Mouse (Mus musculus) heart, postnatal 4 days (tissue): ENCODE data around the gene Fam92b. TPM values are rescaled to one million over a fixed set of nuclear protein-coding genes. Genes with fewer than 3 reads are reported as not detected.
A peak's percentile ranks its signal among the peaks of the same experiment; 100 is the strongest.

Source experiments
- DNase-seq: peaks from one replicate; pipeline ENCODE4 v3.0.0; 2021
- total RNA-seq, 2 experiments: library from RNA; stranded (reverse); gene quantifications; 2 replicates each; pipeline ENCODE4 v1.2.3; 2021

The Fam92b gene
- total RNA-seq, result not detected

DNA sequence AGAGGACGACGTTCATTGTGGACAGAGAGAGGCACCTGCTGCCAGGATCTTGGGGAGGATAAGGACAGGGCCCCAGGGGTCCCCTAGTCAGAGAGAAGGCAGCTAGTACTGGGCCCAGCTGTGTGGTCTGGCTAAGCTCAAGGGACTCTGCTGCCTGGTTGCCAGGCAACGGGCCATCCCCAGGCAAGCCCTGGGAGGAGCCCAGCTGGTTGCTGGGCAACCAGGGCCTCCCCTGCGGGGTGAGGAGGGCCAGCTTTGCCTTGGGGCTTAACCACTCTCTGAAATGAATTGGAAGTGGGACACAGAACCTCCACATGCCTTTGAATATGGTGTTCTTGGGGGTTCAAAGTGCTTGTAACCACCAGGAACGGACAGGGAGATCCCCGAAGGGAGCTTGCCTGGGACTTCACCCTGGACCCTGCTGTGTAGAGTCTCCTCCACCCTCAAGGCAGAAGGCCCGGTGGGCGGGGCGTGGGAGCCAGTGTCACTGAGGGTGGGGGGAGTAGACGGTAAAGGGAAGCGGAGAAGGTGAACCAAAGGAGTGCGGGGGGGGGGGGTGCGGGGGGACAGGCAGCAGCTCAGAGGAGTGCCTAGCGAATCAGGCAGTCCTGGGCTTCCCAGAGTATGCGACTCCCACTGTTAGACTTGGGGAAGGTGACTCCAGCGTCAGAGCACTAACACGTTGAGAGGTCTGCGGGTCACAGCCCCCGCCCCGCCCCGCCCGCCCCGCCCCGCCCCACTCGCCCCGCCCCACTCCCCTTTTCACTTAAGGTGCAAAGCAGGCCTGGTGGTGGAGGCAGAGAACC, at the start of gene Fam92b:
Fam92b (minus strand) TSS at position 149 of the 806 bp plus-strand sequence.
- peak; percentile 76 for DNase-seq

DNA sequence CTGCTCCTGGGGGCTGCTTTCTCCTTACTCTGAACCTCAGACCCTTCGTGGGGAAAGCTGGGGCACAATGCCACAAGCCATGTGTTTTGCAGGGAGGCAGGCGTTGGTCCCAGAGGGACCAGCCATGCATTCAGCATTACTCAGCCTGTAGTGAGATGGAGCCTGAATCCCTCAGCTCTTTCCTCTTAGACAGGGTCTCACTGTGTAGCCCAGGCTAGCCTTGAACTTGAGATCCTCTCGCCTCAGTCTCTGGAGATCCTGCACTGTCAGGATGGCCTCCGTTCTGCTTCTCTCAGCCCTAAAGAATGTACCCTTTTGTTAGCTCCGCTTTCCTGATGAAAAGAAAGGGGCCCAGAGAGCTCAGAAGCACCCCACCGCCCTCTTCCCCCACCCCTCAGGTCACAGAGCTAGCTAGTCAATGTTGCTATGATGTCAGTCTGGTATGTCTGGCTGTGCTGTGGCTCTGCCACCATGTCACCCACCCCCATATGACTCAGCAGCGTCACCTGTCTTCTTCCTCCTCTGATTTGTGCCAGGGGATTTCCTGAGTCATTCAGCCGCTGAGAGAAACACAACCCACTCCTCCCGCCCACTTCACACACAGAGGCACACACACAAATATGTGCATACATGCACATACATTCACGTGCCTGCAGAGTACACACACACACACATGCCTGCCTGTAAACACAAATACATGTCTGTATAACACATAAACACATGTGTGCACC, 48.3 kb upstream of the Fam92b start:
- DNase-seq, result no peak

DNA sequence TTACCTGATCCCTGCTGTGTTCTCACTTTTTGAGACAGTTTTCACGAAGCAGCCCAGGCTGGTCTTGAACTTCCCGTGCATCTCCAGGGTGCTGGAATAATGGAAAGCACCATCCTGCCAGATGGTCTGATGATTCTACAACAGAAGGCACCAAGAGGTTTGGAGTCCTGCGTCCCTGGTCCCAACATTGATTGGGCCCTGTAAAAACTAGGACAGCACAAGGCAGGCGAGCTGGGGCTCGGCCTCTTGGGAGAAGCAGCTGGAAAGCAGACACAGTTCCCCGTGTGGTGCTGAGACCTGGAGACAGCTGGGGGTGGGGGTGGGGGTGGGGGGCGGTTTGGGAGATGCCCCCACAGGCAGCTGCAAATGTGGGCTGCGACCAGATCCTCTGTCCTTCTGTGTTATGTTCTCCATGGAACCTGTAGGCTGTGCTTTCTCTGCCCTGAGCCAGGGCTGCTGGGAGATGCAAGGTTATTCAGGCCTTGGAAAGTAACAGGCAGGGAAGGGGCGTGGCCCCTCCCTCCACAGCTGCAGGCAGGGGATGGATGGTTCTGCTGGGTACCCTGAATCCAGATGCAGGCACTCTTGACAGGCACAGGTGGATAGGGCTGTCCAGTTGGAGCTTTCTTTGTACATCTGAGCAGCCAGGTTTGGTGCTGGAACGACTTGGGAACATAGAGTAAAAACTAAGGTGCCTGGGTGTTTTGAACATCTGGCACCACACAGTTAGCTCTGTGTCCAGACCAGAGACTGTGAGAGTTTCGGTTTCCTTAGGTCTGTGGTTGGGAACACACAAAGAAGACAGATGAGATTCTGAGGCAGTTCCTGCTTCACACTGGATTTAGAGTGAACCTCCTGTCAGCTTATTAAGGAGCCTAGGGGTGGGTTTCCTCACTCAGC, 47.5 kb upstream of the Fam92b start:
- no peak for DNase-seq

- DNase-seq, result no peak
Observed at GRCm38 (mm10) chr8:120222548-120222947, 45.3 kb upstream of the Fam92b start.

GRCm38 (mm10) chr8:120216855-120217830, 39.9 kb upstream of the Fam92b start:
- peak; percentile 63 for DNase-seq

DNA sequence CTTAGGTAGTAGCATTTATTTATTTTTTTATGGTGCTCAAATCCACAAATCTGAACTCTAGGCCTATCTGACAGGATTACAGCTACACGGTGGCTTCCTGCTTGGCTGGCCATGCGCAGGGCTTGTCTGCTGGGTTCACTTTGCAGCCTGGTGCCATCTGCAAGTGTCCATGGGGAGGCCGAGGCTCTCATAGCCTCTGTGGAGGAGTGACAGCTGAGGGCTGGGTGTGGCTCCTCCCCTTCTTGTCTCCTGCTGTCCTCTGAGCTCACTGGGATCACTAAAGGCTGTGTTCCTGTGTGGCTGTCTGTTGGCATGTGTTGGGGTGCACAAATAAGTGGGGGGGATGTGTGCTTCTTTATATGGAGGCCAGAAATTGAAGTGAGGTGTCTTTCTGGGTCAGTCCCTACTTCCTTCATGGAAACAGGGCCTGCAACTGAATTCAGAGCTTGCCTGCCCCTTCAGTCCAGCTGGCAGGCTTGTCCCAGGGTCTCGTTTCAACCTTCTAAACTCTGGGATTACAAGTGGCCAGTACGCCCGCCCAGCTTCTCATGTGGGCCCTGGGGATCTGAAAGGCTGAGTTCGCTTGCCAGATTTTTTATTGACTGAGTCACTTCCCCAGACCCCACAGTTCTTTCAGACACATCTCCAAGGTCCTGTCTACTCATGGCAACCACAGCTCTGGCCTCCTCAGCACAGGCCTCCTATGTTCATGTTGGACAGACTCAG, 38.3 kb upstream of the Fam92b start:
- DNase-seq, result peak; percentile 63

GRCm38 (mm10) chr8:120213939-120214338, 36.7 kb upstream of the Fam92b start:
- peak; percentile 74 for DNase-seq

GRCm38 (mm10) chr8:120213229-120213628, 36.0 kb upstream of the Fam92b start:
- DNase-seq, result no peak

DNA sequence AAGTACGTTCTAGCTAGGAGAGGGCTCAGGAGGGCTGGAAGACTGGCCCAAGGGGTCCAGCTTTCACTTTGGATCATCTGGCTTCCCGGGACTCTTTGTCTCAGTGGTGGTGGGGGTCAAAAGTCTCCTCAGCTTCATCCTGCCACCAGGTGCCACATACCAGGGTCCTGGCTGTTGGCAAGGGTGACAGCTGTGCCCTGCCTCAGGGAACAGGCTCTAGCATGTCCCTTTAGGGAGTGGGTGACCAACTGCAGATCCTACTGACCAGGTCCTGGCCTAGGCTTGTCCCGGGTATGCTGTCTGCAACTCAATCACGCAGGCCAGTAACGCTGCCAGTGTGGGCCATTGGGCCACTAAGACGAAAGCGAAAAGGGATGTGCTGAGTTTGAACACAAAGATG, 35.3 kb upstream of the Fam92b start:
- DNase-seq, result no peak

DNA sequence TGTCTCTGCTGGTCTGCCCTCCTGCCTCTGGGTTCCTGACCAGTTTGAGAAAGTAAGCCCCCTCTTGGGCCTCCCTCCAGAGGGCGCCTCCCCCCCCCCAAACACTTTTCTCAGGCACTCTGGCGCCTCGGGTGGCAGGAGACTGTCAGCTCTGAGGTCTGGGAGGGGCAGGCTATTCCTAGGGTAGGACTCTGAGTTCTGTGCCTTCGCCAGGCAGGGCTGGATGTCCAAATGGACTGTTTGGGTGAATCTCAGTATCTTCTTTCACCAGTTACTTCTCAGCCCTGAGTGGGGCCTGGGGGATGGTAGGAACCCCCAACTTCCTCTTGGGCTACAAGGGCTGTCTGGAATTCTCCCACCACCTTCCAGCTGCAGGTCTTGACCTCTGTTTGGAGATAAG, 34.1 kb upstream of the Fam92b start:
- no peak for DNase-seq

- DNase-seq, result no peak
Observed at GRCm38 (mm10) chr8:120208113-120208512, 30.8 kb upstream of the Fam92b start.

GRCm38 (mm10) chr8:120207364-120207763, 30.1 kb upstream of the Fam92b start:
- no peak for DNase-seq

GRCm38 (mm10) chr8:120205916-120206315, 28.6 kb upstream of the Fam92b start:
- DNase-seq, result no peak

GRCm38 (mm10) chr8:120204736-120205360, 27.6 kb upstream of the Fam92b start:
- DNase-seq, result peak; percentile 69

GRCm38 (mm10) chr8:120202546-120202945, 25.3 kb upstream of the Fam92b start:
- DNase-seq, result peak; percentile 67

DNA sequence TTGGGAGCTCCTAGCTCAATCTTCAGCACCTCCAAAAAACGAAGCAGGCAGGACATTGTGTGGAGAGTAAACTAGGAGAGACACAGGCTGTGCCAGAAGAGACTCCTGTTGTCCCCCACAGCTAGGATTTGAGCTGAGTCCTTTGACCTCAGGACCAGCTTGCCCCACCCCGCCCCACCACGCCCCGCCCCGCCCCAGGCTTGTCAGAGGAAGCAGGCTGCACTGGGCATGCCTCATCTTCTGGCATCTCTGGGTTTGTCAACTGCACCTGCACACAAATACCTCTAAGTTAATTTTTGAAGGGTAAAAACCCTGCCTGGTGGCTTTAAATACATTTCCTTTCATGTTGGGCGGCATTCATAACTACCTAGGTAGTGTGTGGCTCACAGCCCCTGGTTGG, 24.1 kb upstream of the Fam92b start:
- no peak for DNase-seq

- no peak for DNase-seq
Observed at GRCm38 (mm10) chr8:120192118-120192517, 14.9 kb upstream of the Fam92b start.

DNA sequence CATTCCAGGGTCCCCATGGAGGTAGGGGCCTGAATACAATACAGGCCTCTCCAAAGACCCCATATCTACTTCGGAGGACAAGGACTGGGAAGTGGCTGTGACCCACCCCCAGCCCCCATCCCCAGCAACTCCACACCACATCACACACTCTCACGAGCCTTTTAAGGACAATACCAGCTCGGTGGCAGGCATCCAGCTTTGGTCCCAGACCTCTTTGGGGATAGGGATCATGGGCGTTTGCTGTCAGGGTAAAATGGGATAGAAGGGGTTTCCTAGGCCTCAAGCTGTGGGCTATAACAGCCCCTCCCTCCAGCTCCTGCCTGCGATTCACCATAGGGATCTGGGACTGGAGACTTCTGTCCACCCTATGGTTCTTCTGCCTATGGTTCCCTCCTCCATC, 14.4 kb upstream of the Fam92b start:
- peak; percentile 49 for DNase-seq

- peak; percentile 98 for DNase-seq
Observed at GRCm38 (mm10) chr8:120190810-120191413, 13.6 kb upstream of the Fam92b start.
